Mouse (Mus musculus): ENCODE measurements around the gene Btbd35f18. TPM values are rescaled to one million over a fixed set of nuclear protein-coding genes. Genes with fewer than 3 reads are reported as not detected.
"Not testable (repeated sequence)": the region's sequence is repeated elsewhere in the genome, so short reads cannot be mapped to it uniquely, and the experiment has no call there.

Btbd35f18 gene
- not detected in 2 replicates for polyA plus RNA-seq (2012; rRNA removed)

GRCm38 (mm10) chrX:3699933-3700332 lies at the start of gene Btbd35f18:
Gene Btbd35f18, plus strand, starts transcription at chrX:3700233.
- not testable (repeated sequence) for H3K27me3 ChIP-seq (ENCODE audit: control insufficient read depth, insufficient read depth, low read length); H3K4me1 ChIP-seq (ENCODE audit: control insufficient read depth, insufficient read depth, low read length); H3K4me3 ChIP-seq (replicated peaks; ENCODE audit: insufficient read depth, low read depth, low read length); H3K27ac ChIP-seq (ENCODE audit: insufficient read depth, low read length); DNase-seq
- no CpG with 5 or more reads among the region's 3 CpGs for WGBS

Other genes with a start within 250 kb of the Btbd35f18 start
- not detected in 2 replicates for gene Btbd35f10, start 52.7 kb downstream of the Btbd35f18 start, polyA plus RNA-seq (2012; rRNA removed)

Measured in cerebellum, adult 2 months (tissue).